Mouse (Mus musculus) erythroblast, embryonic 14.5 days (primary cell): ENCODE measurements around the gene Rpl36.

Experiments
- GATA1 ChIP-seq: IDR thresholded peaks from 2 replicates; pipeline ENCODE4 v1.6.1; 2012; ENCODE audit warnings: low read length, inconsistent platforms, mixed read lengths
- TAL1 ChIP-seq: IDR thresholded peaks from 3 replicates; pipeline ENCODE4 v1.6.1; 2012; ENCODE audit warnings: low read length, inconsistent platforms, mixed read lengths

- TF ChIP-seq TAL1 = no peak
- TF ChIP-seq GATA1 = no peak
Measured at GRCm38 (mm10) chr17:56566293-56566692, 46.9 kb upstream of the Rpl36 start.
